In the genomic region with DNA sequence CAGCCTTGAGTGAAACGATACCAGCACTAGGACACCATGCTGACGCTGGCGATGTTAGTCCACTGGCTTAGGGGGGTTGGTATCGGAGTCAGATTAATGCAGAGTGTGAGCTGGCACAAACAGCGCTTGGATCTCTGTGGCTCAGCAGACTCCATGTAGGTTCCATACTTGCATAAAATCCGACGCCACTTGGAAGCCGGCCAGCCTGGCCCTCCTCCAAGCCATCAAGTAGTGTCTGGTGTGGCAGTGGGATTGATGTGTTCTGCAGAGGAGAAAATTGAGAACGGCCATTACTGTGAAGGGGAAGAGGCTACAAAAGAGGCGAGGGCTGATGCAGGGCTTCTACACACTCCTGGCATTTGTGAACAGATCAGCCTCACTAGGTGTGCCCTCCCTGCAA, we compare ENCODE assay signal across 10 mouse cellular contexts.
A peak's percentile ranks its signal among the peaks of the same experiment; 100 is the strongest.
DNase-seq lines count a peak whose midpoint lies in the region; ATAC-seq lines count a peak whose summit lies in the region.
"Had no signal": no experiment of that assay in that cellular context is flagged by ENCODE, and none has a peak within 500 bp of the region (broad histone marks: within the 10 kb centered on the region; RNA-seq: fewer than 3 reads in every experiment).

No protein-coding gene starts in this region.

- no peak for ATAC-seq in forebrain, embryonic 11.5 days (replicated peaks; ENCODE audit: low FRiP score)
- peak; percentile 79 for ATAC-seq in midbrain, embryonic 13.5 days
- no peak for ATAC-seq in inflammation-experienced regulatory T-cells, adult 6 months

- H3K4me1 ChIP-seq in forebrain, embryonic 11.5 days (replicated peaks; ENCODE audit: control insufficient read depth, insufficient read depth, low read length), result no peaks in the 10 kb centered on the region
- no peaks in the 10 kb centered on the region for H3K4me1 ChIP-seq in forebrain, embryonic 10.5 days
- H3K4me1 ChIP-seq in midbrain, embryonic 13.5 days (replicated peaks), result no peaks in the 10 kb centered on the region
- no peaks in the 10 kb centered on the region for H3K4me1 ChIP-seq in midbrain, embryonic 10.5 days
- H3K4me1 ChIP-seq: megakaryocyte, embryonic 14.5 days had no signal

- no peak overlapping the region for H3K4me3 ChIP-seq in forebrain, embryonic 11.5 days (ENCODE audit: low read depth, low read length)
- no peak overlapping the region for H3K4me3 ChIP-seq in forebrain, embryonic 10.5 days
- no peak overlapping the region for H3K4me3 ChIP-seq in midbrain, embryonic 13.5 days (replicated peaks)
- no peak overlapping the region for H3K4me3 ChIP-seq in midbrain, embryonic 10.5 days

- H3K9ac ChIP-seq in forebrain, embryonic 11.5 days (ENCODE audit: low read length), result no peak overlapping the region
- H3K9ac ChIP-seq in midbrain, embryonic 13.5 days (replicated peaks), result no peak overlapping the region

- H3K27ac ChIP-seq in forebrain, embryonic 11.5 days (ENCODE audit: low read depth, low read length), result no peak overlapping the region
- H3K27ac ChIP-seq in forebrain, embryonic 10.5 days, result no peak overlapping the region
- no peak overlapping the region for H3K27ac ChIP-seq in midbrain, embryonic 13.5 days
- H3K27ac ChIP-seq in midbrain, embryonic 10.5 days (replicated peaks), result no peak overlapping the region

- no peaks in the 10 kb centered on the region for H3K9me3 ChIP-seq in forebrain, embryonic 11.5 days (ENCODE audit: control insufficient read depth, low read length)
- H3K9me3 ChIP-seq in forebrain, embryonic 10.5 days, result peaks cover 6% of the 10 kb centered on the region; the same call in 1 of the 2 replicates
- H3K9me3 ChIP-seq in midbrain, embryonic 13.5 days, result peaks cover 3% of the 10 kb centered on the region
- H3K9me3 ChIP-seq in midbrain, embryonic 10.5 days (replicated peaks), result no peaks in the 10 kb centered on the region; the same call in 1 of the 2 replicates

- H3K36me3 ChIP-seq in forebrain, embryonic 11.5 days (ENCODE audit: control insufficient read depth, insufficient read depth, low read length), result no peaks in the 10 kb centered on the region
- no peaks in the 10 kb centered on the region for H3K36me3 ChIP-seq in forebrain, embryonic 10.5 days (replicated peaks)
- H3K36me3 ChIP-seq in midbrain, embryonic 13.5 days, result no peaks in the 10 kb centered on the region
- no peaks in the 10 kb centered on the region for H3K36me3 ChIP-seq in midbrain, embryonic 10.5 days

- 89% methylated on average over 10 of the region's 10 CpGs for WGBS in forebrain, embryonic 11.5 days
- WGBS in forebrain, embryonic 10.5 days, result 96% methylated on average over 10 of the region's 10 CpGs
- 81% methylated on average over 10 of the region's 10 CpGs for WGBS in midbrain, embryonic 13.5 days
- 96% methylated on average over 10 of the region's 10 CpGs for WGBS in midbrain, embryonic 10.5 days

- DNase-seq in forebrain, embryonic 11.5 days (ENCODE audit: low spot score), result peak; percentile 32
- no peak for DNase-seq in forebrain, embryonic 10.5 days (ENCODE audit: extremely low spot score, low spot score)
- DNase-seq in midbrain, embryonic 10.5 days (ENCODE audit: low spot score), result no peak
- peak; percentile 61 to 72 for DNase-seq in gastrocnemius, adult 8-10 months (ENCODE audit: low spot score in 2 of 2)
- peak; percentile 49 for DNase-seq in right cerebral cortex, postnatal 14 days
- no peak for DNase-seq in embryo, embryonic 10.5 days (ENCODE audit: low spot score)

- no peaks in the 10 kb centered on the region for H3K27me3 ChIP-seq in forebrain, embryonic 11.5 days (ENCODE audit: control insufficient read depth, insufficient read depth, low read length)
- H3K27me3 ChIP-seq in forebrain, embryonic 10.5 days (ENCODE audit: poor library complexity, severe bottlenecking), result no peaks in the 10 kb centered on the region
- no peaks in the 10 kb centered on the region for H3K27me3 ChIP-seq in midbrain, embryonic 13.5 days
- no peaks in the 10 kb centered on the region for H3K27me3 ChIP-seq in midbrain, embryonic 10.5 days (ENCODE audit: low read depth, poor library complexity, severe bottlenecking)
- H3K27me3 ChIP-seq: CH12.LX; megakaryocyte, embryonic 14.5 days had no signal

- no peak overlapping the region for H3K4me2 ChIP-seq in forebrain, embryonic 11.5 days (ENCODE audit: low read depth, low read length, severe bottlenecking)
- no peak overlapping the region for H3K4me2 ChIP-seq in midbrain, embryonic 13.5 days (replicated peaks)

Comparison
In these comparisons a context has a peak if more than half of its experiments do, and no peak if none do; other contexts are left out.
1. DNase-seq: peak in forebrain, embryonic 11.5 days (single experiment), gastrocnemius, adult 8-10 months (2 of 2) and right cerebral cortex, postnatal 14 days (single experiment); none in forebrain, embryonic 10.5 days (single experiment), midbrain, embryonic 10.5 days (single experiment) and embryo, embryonic 10.5 days (single experiment).